19 mouse cellular contexts compared by ENCODE assay signal in genomic region chr9:74911430-74911829, GRCm38 (mm10). TPM values are rescaled to one million over a fixed set of nuclear protein-coding genes. Genes with fewer than 3 reads are reported as not detected.
DNase-seq lines count a peak whose midpoint lies in the region; ATAC-seq and TF ChIP-seq lines count a peak whose summit lies in the region.
"Had no signal": no experiment of that assay in that cellular context is flagged by ENCODE, and none has a peak within 500 bp of the region (broad histone marks: within the 10 kb centered on the region; RNA-seq: fewer than 3 reads in every experiment).

No protein-coding gene starts in this region.

- H3K27ac ChIP-seq in hindbrain, postnatal 0 days = no peak overlapping the region
- H3K27ac ChIP-seq in hindbrain, embryonic 14.5 days = no peak overlapping the region
- 0 out of 2 replicates have a peak overlapping the region, but pooled peaks have one; percentile 14 for H3K27ac ChIP-seq in stomach, embryonic 15.5 days
- H3K27ac ChIP-seq in stomach, postnatal 0 days (replicated peaks) = no peak overlapping the region
- H3K27ac ChIP-seq: hindbrain, embryonic 12.5 days; limb, embryonic 13.5 days; macrophage; midbrain, embryonic 15.5 days had no signal

- H3K27me3 ChIP-seq in hindbrain, postnatal 0 days (ENCODE audit: insufficient read depth, low read length) = no peaks in the 10 kb centered on the region
- no peaks in the 10 kb centered on the region for H3K27me3 ChIP-seq in hindbrain, embryonic 14.5 days (ENCODE audit: control insufficient read depth, insufficient read depth, low read length)
- H3K27me3 ChIP-seq in stomach, embryonic 15.5 days (replicated peaks) = no peaks in the 10 kb centered on the region
- H3K27me3 ChIP-seq in stomach, postnatal 0 days (ENCODE audit: control insufficient read depth, insufficient read depth, low read length) = no peaks in the 10 kb centered on the region
- H3K27me3 ChIP-seq: hindbrain, embryonic 12.5 days; limb, embryonic 13.5 days; midbrain, embryonic 15.5 days had no signal

- WGBS in hindbrain, postnatal 0 days = 62% methylated on average over 4 of the region's 4 CpGs
- 79% methylated on average over 4 of the region's 4 CpGs for WGBS in hindbrain, embryonic 14.5 days
- 69% methylated on average over 4 of the region's 4 CpGs for WGBS in stomach, embryonic 15.5 days
- 56% methylated on average over 4 of the region's 4 CpGs for WGBS in stomach, postnatal 0 days

- DNase-seq in adrenal gland, adult 2 months = peak; percentile 69
- DNase-seq in adrenal gland, adult (ENCODE audit: inconsistent age in 2 of 2, low spot score in 1 of 2) = no peak
- DNase-seq in hindbrain, postnatal 0 days (ENCODE audit: low spot score) = no peak
- DNase-seq in hindbrain, embryonic 14.5 days (ENCODE audit: low spot score) = no peak
- no peak for DNase-seq in stomach, postnatal 0 days (ENCODE audit: low spot score)
- DNase-seq in skeletal muscle tissue, adult 2 months (ENCODE audit: low read depth, low spot score) = peak; percentile 71
- DNase-seq in lung, postnatal 14 days = no peak
- DNase-seq: cerebellum, adult 11-12 months; forebrain, postnatal 0 days; lung, adult 18-20 months; right cerebral cortex, postnatal 4 days; thymus, postnatal 36 days had no signal

- no peak for ATAC-seq in hindbrain, postnatal 0 days
- no peak for ATAC-seq in hindbrain, embryonic 14.5 days (ENCODE audit: low FRiP score)
- ATAC-seq in stomach, embryonic 15.5 days (ENCODE audit: insufficient read depth, low FRiP score, low read depth) = no peak
- no peak for ATAC-seq in stomach, postnatal 0 days (ENCODE audit: low FRiP score, low TSS enrichment)
- ATAC-seq: forebrain, postnatal 0 days; midbrain, embryonic 15.5 days had no signal

- H3K9me3 ChIP-seq in hindbrain, postnatal 0 days (ENCODE audit: low read length) = no peaks in the 10 kb centered on the region
- no peaks in the 10 kb centered on the region for H3K9me3 ChIP-seq in hindbrain, embryonic 14.5 days (ENCODE audit: control insufficient read depth, low read length)
- H3K9me3 ChIP-seq in stomach, embryonic 15.5 days = no peaks in the 10 kb centered on the region
- H3K9me3 ChIP-seq in stomach, postnatal 0 days (ENCODE audit: control insufficient read depth, low read length) = no peaks in the 10 kb centered on the region
- H3K9me3 ChIP-seq: hindbrain, embryonic 12.5 days; limb, embryonic 13.5 days; midbrain, embryonic 15.5 days had no signal

- no peak overlapping the region for H3K4me2 ChIP-seq in hindbrain, postnatal 0 days (ENCODE audit: low read depth, low read length)
- H3K4me2 ChIP-seq in hindbrain, embryonic 14.5 days (replicated peaks) = no peak overlapping the region
- no peak overlapping the region for H3K4me2 ChIP-seq in stomach, embryonic 15.5 days
- H3K4me2 ChIP-seq in stomach, postnatal 0 days (replicated peaks; ENCODE audit: low read depth) = no peak overlapping the region
- H3K4me2 ChIP-seq: heart, embryonic 11.5 days; hindbrain, embryonic 12.5 days; limb, embryonic 13.5 days; midbrain, embryonic 15.5 days had no signal

- H3K4me3 ChIP-seq in hindbrain, postnatal 0 days (ENCODE audit: low read length) = no peak overlapping the region
- H3K4me3 ChIP-seq in hindbrain, embryonic 14.5 days (replicated peaks; ENCODE audit: low read length) = no peak overlapping the region
- H3K4me3 ChIP-seq in stomach, embryonic 15.5 days (replicated peaks) = no peak overlapping the region
- H3K4me3 ChIP-seq in stomach, postnatal 0 days (ENCODE audit: low read depth, low read length) = no peak overlapping the region
- H3K4me3 ChIP-seq: hindbrain, embryonic 12.5 days; limb, embryonic 13.5 days; midbrain, embryonic 15.5 days had no signal

- TF ChIP-seq EP300 in stomach, postnatal 0 days (optimal IDR thresholded peaks at IDR 0.05) = no peak

- H3K4me1 ChIP-seq in hindbrain, postnatal 0 days (ENCODE audit: insufficient read depth, low read length) = no peaks in the 10 kb centered on the region
- no peaks in the 10 kb centered on the region for H3K4me1 ChIP-seq in hindbrain, embryonic 14.5 days (replicated peaks; ENCODE audit: control insufficient read depth, insufficient read depth, low read length)
- H3K4me1 ChIP-seq in stomach, embryonic 15.5 days = peaks cover 4% of the 10 kb centered on the region; the same call in 1 of the 2 replicates
- no peaks in the 10 kb centered on the region for H3K4me1 ChIP-seq in stomach, postnatal 0 days (replicated peaks; ENCODE audit: control insufficient read depth, insufficient read depth)
- H3K4me1 ChIP-seq: midbrain, embryonic 15.5 days had no signal

- H3K9ac ChIP-seq in hindbrain, postnatal 0 days (replicated peaks; ENCODE audit: low read length) = 0 out of 2 replicates have a peak overlapping the region, but pooled peaks have one; percentile 5
- no peak overlapping the region for H3K9ac ChIP-seq in hindbrain, embryonic 14.5 days
- no peak overlapping the region for H3K9ac ChIP-seq in stomach, embryonic 15.5 days
- no peak overlapping the region for H3K9ac ChIP-seq in stomach, postnatal 0 days (ENCODE audit: low read length)
- H3K9ac ChIP-seq: forebrain, postnatal 0 days; hindbrain, embryonic 12.5 days; limb, embryonic 13.5 days; midbrain, embryonic 15.5 days had no signal

- TF ChIP-seq CTCF in hindbrain, postnatal 0 days (IDR thresholded peaks at IDR 0.05; ENCODE audit: low read depth) = no peak
- TF ChIP-seq CTCF in stomach, postnatal 0 days (IDR thresholded peaks at IDR 0.05; ENCODE audit: low read depth) = no peak

- H3K36me3 ChIP-seq in hindbrain, postnatal 0 days (ENCODE audit: insufficient read depth, low read length) = no peaks in the 10 kb centered on the region
- H3K36me3 ChIP-seq in hindbrain, embryonic 14.5 days (replicated peaks; ENCODE audit: control insufficient read depth, insufficient read depth) = no peaks in the 10 kb centered on the region
- no peaks in the 10 kb centered on the region for H3K36me3 ChIP-seq in stomach, embryonic 15.5 days
- no peaks in the 10 kb centered on the region for H3K36me3 ChIP-seq in stomach, postnatal 0 days (ENCODE audit: control insufficient read depth, insufficient read depth, low read length)
- H3K36me3 ChIP-seq: hindbrain, embryonic 12.5 days; limb, embryonic 13.5 days; midbrain, embryonic 15.5 days had no signal

RNA-seq across cellular contexts. Expression of gene Fam214a, which starts 41.3 kb away (rescaled TPM):
- total RNA-seq in adrenal gland, adult 2 months (2021) = 10 to 100 TPM; 80.1 to 86.7 TPM
- polyA plus RNA-seq in adrenal gland, adult 2 months (2012; rRNA removed) = 16.7 and 21.1 TPM in 2 replicates
- 28.6 and 37.4 TPM in 2 replicates for total RNA-seq in hindbrain, postnatal 0 days (2014; rRNA removed)
- polyA plus RNA-seq in hindbrain, postnatal 0 days (2015; fragmentation: Nextera tagmentation; extraction: Ambion mirVana) = 18.6 and 19.3 TPM in 2 replicates
- 26.3 and 28.1 TPM in 2 replicates for polyA plus RNA-seq in hindbrain, embryonic 14.5 days (2014; fragmentation: Nextera tagmentation; extraction: Ambion mirVana)
- polyA plus RNA-seq in stomach, embryonic 15.5 days (2015; fragmentation: Nextera tagmentation; extraction: Ambion mirVana) = 9.1 and 10.0 TPM in 2 replicates
- polyA plus RNA-seq in stomach, postnatal 0 days (2015; fragmentation: Nextera tagmentation; extraction: Ambion mirVana) = 10.7 and 13.1 TPM in 2 replicates

RNA-seq across cellular contexts. Expression of gene Onecut1, which starts 49.7 kb away (rescaled TPM):
- total RNA-seq in adrenal gland, adult 2 months (2021) = under 1 TPM in 1 of 2 experiments, not detected in 1; 0.23 TPM
- polyA plus RNA-seq in adrenal gland, adult 2 months (2012; rRNA removed) = 0.02 TPM in 1 of 2 replicates, not detected in the other
- 2.6 and 4.2 TPM in 2 replicates for total RNA-seq in hindbrain, postnatal 0 days (2014; rRNA removed)
- polyA plus RNA-seq in hindbrain, postnatal 0 days (2015; fragmentation: Nextera tagmentation; extraction: Ambion mirVana) = 1.9 and 2.6 TPM in 2 replicates
- 6.0 and 6.1 TPM in 2 replicates for polyA plus RNA-seq in hindbrain, embryonic 14.5 days (2014; fragmentation: Nextera tagmentation; extraction: Ambion mirVana)
- polyA plus RNA-seq in stomach, embryonic 15.5 days (2015; fragmentation: Nextera tagmentation; extraction: Ambion mirVana) = 3.9 and 4.7 TPM in 2 replicates
- polyA plus RNA-seq in stomach, postnatal 0 days (2015; fragmentation: Nextera tagmentation; extraction: Ambion mirVana) = 0.08 and 0.10 TPM in 2 replicates
- total RNA-seq: common myeloid progenitor, adult 5-6 weeks had no signal
- polyA plus RNA-seq: macrophage had no signal

Comparison
In these comparisons a context has a peak if more than half of its experiments do, and no peak if none do; other contexts are left out.
1. DNase-seq: peak in adrenal gland, adult 2 months (single experiment) and skeletal muscle tissue, adult 2 months (single experiment); none in adrenal gland, adult (0 of 2), hindbrain, postnatal 0 days (single experiment), hindbrain, embryonic 14.5 days (single experiment), stomach, postnatal 0 days (single experiment) and lung, postnatal 14 days (single experiment).